Mouse (Mus musculus): ENCODE measurements around the gene Rnf144b.

DNA sequence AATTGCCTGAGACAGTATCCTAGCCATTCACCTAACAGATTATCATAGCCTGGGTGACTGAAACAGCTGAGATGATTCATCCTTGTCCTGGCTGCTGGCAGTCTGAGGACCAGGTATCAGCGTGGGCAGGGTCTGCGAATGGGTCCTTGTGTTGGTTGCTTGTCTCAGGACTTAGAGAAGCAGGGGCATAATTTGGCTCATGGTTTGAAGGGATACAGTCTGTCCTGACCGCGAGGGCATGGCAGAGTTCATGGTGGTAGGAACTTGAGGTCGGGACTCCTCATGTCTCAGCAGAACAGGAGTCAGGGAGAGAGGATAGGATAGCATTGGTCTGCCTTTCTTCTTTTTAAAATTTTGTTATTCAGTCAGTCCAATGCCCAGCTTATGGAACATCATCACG, 121.1 kb downstream of the Rnf144b start:
- TF ChIP-seq POLR2A (IDR thresholded peaks at IDR 0.05; ENCODE audit: extremely low read depth, insufficient read depth, low read length) (no peak), CTCF (IDR thresholded peaks at IDR 0.05; ENCODE audit: extremely low read depth, insufficient read depth, low read length) (no peak)
